Mouse (Mus musculus) hindbrain, embryonic 11.5 days (tissue): ENCODE measurements at regions not wholly inside any gene's neighbourhood (a gene's known extent, or its start where the extent isn't known, plus 50 kb on each side); places are given as distances from the start of the nearest gene placed in this dataset.

Source experiments
- ATAC-seq: fragments of 200-750 bp; cut with Nextera tagmentation; 2 replicates; pipeline ENCODE4 v1.8.0; 2017; ENCODE audit warnings: mild to moderate bottlenecking, moderate TSS enrichment, moderate library complexity; ENCODE audit not compliant: low FRiP score
- DNase-seq: peaks from one replicate; pipeline ENCODE4 v3.0.0-alpha.2; 2015; ENCODE audit warnings: low spot score
- H3K27ac ChIP-seq: fragments of 300-500 bp; sonication (generic); 2 replicates; pipeline ENCODE4 v1.5.1; 2014; ENCODE audit warnings: mild to moderate bottlenecking, low read depth, low read length
- H3K27me3 ChIP-seq: fragments of 300-500 bp; sonication (generic); 2 replicates; pipeline ENCODE4 v1.6.1; 2014; ENCODE audit warnings: mild to moderate bottlenecking, low read length, moderate library complexity, mixed read lengths; ENCODE audit not compliant: control insufficient read depth, insufficient read depth
- H3K36me3 ChIP-seq: fragments of 300-500 bp; sonication (generic); 2 replicates; pipeline ENCODE4 v1.6.1; 2014; ENCODE audit warnings: mild to moderate bottlenecking, low read length, moderate library complexity, mixed read lengths; ENCODE audit not compliant: control insufficient read depth, insufficient read depth
- H3K4me1 ChIP-seq: fragments of 300-500 bp; sonication (generic); replicated peaks from 2 replicates; pipeline ENCODE4 v1.6.1; 2014; ENCODE audit warnings: low read length, mixed read lengths; ENCODE audit not compliant: control insufficient read depth, insufficient read depth
- H3K4me2 ChIP-seq: fragments of 300-500 bp; sonication (generic); replicated peaks from 2 replicates; pipeline ENCODE4 v1.6.1; 2014; ENCODE audit warnings: mild to moderate bottlenecking, low read depth, low read length
- H3K4me3 ChIP-seq: fragments of 300-500 bp; sonication (generic); 2 replicates; pipeline ENCODE4 v1.5.1; 2014; ENCODE audit warnings: low read depth, low read length
- H3K9ac ChIP-seq: fragments of 300-500 bp; sonication (generic); 2 replicates; pipeline ENCODE4 v1.6.1; 2014; ENCODE audit warnings: low read depth, low read length
- H3K9me3 ChIP-seq: fragments of 300-500 bp; sonication (generic); 2 replicates; pipeline ENCODE4 v1.6.1; 2016; ENCODE audit warnings: low read length; ENCODE audit not compliant: control insufficient read depth
- WGBS: fragments of 180-500 bp; shearing (Covaris S2); extraction: QIAGEN DNeasy Blood & Tissue Kit; methylation state at CpG from one replicate; pipeline ENCODE4 v1.1.7; 2014; 5-methylcytosine and 5-hydroxymethylcytosine counted together

GRCm38 (mm10) chr3:28210847-28211803, 51.9 kb upstream of the Tnik start:
- Histone ChIP-seq H3K27me3 (no peaks in the 10 kb centered on the region), H3K36me3 (no peaks in the 10 kb centered on the region), H3K9me3 (no peaks in the 10 kb centered on the region), H3K4me3 (no peak overlapping the region), H3K4me2 (no peak overlapping the region), H3K27ac (no peak overlapping the region), H3K9ac (no peak overlapping the region), H3K4me1 (no peaks in the 10 kb centered on the region)
- no peak for DNase-seq
- 88% methylated on average over 14 of the region's 14 CpGs for WGBS
- ATAC-seq: no peak
